Mouse (Mus musculus): Measurements from ENCODE around the gene Nbl1.

Gene Nbl1

DNA sequence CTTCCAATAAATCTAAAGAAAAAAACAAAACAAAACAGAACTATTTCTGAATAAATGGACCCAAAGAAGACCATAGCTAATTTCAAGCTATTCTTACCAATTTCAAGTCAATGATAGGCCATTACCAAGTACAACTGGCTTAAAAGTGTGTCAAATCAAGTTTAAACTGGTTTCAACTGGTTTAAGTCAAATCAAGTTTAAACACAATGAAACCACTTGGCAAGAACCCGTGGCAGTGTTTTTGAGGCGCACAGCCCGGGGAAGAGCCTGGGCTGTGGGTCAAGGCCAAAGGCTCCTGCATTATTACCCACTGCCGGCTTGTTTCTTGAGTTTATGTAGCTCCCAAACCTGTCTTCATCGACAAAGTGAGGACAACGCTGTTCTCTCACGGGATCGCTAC is 7.5 kb upstream of the Nbl1 start:
- DNase-seq (ENCODE audit: low read depth), result no peak

- DNase-seq (ENCODE audit: low read depth), result no peak
These were observed 3.4 kb upstream of the Nbl1 start for GRCm38 (mm10) chr4:139096201-139096600.

GRCm38 (mm10) chr4:139095406-139095805 is 2.6 kb upstream of the Nbl1 start:
- no peak for DNase-seq (ENCODE audit: low read depth)

DNA sequence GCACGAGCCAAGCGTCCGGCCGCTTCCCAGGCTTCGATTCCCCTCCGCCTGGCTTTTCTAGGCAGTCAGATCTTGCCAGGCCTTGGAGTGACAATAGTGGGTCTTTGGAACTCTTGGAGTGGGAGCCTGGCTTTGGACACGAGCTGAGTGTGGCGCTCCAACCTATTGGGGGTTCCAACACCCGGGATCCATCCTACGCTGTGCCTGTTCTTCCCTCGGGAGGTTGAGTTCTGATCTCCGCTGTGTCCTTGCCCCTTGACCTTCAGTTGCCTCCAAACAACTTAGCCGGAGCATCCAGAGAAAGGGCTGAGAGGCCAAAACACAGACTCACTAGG is 370 bp upstream of the Nbl1 start:
- DNase-seq (ENCODE audit: low read depth), result no peak

- DNase-seq (ENCODE audit: low read depth), result no peak
These were observed 1.1 kb downstream of the Nbl1 start for GRCm38 (mm10) chr4:139091478-139092355.

- DNase-seq (ENCODE audit: low read depth), result no peak
These were observed 1.7 kb downstream of the Nbl1 start for GRCm38 (mm10) chr4:139091066-139091465.

GRCm38 (mm10) chr4:139090303-139090940 is 2.4 kb downstream of the Nbl1 start:
- DNase-seq (ENCODE audit: low read depth), result no peak

GRCm38 (mm10) chr4:139088982-139089671 is 3.7 kb downstream of the Nbl1 start:
- DNase-seq (ENCODE audit: low read depth), result no peak

GRCm38 (mm10) chr4:139086984-139087383 is 5.8 kb downstream of the Nbl1 start:
- no peak for DNase-seq (ENCODE audit: low read depth)

- peak; percentile 95 for DNase-seq (ENCODE audit: low read depth)
These were observed 6.8 kb downstream of the Nbl1 start for GRCm38 (mm10) chr4:139086037-139086436.

- DNase-seq (ENCODE audit: low read depth), result no peak
These were observed 7.5 kb downstream of the Nbl1 start for GRCm38 (mm10) chr4:139085337-139085736.

DNA sequence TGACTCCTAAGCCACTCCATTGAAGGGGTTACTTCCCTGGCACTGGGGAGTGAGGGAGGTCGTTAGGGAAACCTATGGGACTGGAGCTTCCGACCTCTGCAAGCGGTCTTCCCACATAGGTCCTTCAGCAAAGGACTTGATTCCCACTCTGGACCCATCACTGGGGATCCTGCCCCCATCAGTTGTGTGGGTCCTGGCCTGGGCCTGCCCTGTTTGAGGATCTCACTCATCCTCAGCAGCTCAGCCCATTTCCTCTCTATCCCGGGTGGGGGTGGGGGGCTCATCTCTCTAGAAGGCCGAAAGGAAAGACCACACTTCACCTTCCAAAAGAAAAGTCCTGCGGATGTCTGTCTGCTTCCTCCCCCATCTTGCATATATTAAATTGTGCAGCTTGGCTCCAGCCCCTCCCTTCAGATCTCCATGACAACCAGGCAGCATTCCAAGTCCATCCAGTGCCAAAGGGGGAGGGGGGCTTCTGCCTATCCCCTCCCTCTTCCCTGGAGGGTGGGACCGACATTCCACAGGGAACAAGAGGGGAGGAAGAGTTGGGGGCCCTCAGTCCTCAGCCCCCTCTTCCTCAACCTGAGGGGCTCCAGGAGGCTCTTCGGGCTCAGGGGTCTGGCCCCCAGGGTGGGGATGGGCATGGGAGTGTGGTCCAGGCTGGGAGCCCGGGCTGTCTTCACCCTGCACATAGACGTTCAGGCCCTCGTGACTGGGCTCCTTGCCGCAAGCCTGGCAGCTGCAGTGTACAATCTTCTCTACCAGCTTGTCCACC is 9.8 kb downstream of the Nbl1 start:
- DNase-seq (ENCODE audit: low read depth), result no peak

DNA sequence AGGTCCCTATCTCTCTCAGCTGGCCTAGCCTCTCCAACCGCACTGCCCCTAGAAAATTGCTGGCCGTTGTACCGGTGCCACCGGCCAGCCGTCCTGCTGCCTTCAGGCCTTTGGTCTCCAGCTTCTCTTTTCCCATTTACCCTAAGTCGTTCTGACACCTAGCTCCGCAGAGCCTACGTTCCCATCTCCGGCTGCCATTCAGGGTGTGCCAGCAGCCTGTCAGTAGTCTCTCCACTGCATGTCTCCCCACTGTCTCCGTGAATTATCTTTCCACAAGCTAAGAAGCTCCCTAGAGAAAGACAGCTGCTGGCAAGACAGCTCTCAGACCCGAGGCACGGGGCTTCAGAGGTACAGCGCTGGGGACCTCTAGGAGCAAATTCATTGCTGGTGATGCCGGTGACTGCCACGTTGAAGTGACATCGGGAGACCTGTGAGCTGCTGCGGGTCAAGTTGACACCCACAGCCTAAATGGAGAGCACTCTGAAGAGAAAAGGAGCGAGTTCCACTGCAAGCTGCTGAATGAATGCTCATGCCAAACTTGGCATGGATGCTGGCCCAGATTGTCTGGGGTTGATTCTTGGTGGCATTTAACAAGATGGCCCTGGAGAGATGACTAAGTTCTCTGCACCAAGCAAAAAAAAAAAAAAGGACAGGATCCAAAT is 11.4 kb downstream of the Nbl1 start:
- DNase-seq (ENCODE audit: low read depth), result no peak

DNA sequence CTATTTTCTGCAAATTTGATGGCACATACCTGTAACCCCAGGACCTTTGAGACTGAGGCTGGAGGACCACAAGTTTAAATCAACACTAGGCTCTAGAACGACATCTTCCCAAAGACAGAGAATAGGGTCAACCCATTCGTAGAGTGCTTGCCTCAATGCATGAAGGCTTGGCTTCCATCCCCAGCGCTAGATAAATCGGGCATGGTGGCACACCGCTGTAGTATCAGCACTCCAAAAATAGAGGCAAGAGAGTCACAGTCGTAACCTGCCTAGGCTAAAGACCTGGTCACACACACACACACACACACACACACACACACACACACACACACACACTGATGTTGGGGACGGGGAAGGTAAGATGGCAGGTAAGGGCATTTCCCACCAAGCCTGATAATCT is 12.5 kb downstream of the Nbl1 start:
- DNase-seq (ENCODE audit: low read depth), result no peak

DNA sequence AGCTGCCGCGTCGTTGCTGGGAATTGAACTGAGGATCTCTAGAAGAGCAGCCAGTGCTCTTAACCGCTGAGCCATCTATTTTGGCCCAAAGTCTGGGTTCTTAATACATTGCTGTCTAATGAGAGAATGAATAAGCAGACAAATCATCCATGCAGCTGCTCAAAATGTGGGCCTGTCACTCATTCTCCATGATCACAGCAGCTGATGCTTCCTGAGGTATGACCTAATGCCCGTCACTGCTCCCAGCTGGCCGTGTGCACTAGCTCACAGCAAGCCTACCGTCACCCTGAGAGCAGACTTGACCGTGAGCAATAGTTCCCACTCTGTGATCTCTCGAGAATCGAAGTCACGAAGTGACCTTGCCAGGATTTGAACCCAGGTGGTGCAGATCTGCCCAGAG is 13.4 kb downstream of the Nbl1 start:
- no peak for DNase-seq (ENCODE audit: low read depth)

GRCm38 (mm10) chr4:139078726-139079125 is 14.1 kb downstream of the Nbl1 start:
- DNase-seq (ENCODE audit: low read depth), result no peak

DNA sequence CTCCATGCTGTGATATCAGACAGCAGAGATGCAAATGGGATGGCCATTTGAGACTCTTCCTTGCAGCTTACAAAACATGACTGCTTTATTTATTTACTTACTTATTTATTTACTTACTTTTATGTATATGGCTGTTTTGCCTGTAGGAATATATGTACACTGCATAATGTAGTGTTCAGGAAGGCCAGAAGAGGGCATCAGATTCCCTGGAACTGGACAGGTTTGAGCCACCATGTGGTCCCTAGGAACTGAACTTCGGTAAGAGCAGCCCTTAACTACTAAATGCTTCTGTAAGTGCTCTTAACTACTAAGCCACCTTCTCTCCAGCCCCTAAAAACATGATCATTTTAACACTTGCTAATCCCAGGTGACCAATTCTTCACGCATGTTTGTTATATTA is 14.5 kb downstream of the Nbl1 start:
- DNase-seq (ENCODE audit: low read depth), result no peak

GRCm38 (mm10) chr4:139075915-139076314 is 16.9 kb downstream of the Nbl1 start:
- no peak for DNase-seq (ENCODE audit: low read depth)

DNA sequence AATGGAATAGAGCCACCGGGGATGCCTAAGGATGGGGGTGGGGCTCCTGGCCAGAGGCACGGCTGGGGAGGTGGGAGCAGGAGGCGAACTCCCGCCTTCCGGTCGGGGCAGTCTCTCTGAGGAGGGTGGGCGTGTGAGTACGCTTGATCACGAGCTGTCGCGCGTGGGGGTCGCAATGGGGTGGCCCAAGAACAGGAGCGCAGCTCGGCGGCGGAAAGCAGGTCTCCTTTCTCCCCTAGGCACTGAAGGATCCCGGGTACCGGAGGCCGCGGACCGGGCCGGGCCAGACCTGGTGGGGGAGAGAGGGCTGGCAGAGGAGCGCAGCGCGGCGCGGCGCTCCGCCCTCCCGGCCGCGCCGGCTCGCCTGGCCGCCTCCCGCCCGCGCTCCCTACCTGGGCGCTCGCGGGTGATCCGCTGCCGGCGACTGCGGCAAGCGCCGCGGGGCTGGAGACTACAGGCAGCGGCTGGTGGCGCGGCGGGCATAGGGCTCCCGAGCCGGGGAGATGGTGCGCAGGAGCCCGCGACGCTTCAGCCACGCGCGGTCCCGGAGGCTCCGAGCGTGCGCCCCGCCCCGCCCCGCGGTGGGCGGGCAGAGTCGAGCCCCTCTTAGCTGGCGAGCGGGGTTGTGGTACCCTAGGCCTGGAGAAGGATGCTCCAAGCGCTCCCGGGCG is 17.6 kb downstream of the Nbl1 start, which contains the start of gene Htr6:
Gene Htr6 (minus strand): TSS at position 530 of the 671 bp plus-strand sequence.
- no peak for DNase-seq (ENCODE audit: low read depth)

DNA sequence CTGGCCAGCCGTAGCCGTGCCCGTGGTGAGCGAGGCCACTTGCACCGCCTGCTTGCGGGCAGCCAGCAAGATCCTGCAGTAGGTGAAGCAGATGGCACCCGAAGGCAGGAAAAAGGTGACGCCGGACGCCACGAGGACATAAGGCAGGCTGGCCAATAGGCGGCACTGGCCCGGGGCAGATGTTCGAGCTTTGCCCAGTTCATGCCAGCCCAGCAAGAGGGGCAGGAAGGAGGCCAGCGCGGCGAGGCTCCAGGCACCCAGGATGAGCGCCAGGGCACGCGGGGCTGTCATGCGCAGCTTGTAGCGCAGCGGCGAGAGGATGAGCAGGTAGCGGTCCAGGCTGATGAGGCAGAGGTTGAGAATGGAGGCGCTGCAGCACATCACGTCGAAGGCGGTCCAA is 18.7 kb downstream of the Nbl1 start:
- no peak for DNase-seq (ENCODE audit: low read depth)

DNA sequence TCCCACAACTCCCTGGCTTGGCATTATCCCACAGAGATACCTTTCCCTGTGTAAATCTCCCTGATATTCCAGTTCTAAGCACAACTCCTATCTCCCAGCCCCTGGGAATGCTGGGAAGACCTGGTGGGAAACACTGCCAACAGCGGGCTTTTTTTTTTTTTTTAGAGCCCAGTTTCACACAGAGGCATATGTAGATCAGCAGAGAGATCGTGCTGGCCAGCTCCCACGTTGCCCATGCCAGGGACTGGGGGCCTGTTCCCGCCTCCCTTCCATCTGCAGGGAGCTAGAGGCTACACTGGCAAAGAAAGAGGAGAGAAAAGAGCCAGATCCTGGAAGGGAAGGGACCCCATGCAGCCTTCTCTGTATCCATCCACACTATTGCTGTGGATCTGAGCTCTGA is 24.5 kb downstream of the Nbl1 start:
- DNase-seq (ENCODE audit: low read depth), result no peak

Measured in c-Kit-positive CD71-negative TER-119-negative erythroid progenitor cells, embryonic 14.5 days (primary cell).